Mouse (Mus musculus) liver, embryonic 14.5 days (tissue): Measurements from ENCODE around the gene Dck.

ENCODE experiments used
- CTCF ChIP-seq: IDR thresholded peaks from 2 replicates; pipeline ENCODE4 v1.5.1; 2016; ENCODE audit warnings: antibody characterized with exemption, low read depth, control low read depth
- EP300 ChIP-seq: IDR thresholded peaks from 2 replicates; pipeline ENCODE4 v1.6.1; 2016; ENCODE audit warnings: antibody characterized with exemption, low read depth

- no peak for TF ChIP-seq CTCF
- TF ChIP-seq EP300 = no peak
Measured at GRCm38 (mm10) chr5:88790675-88791074, 25.9 kb downstream of the Dck start.
